Mouse (Mus musculus): ENCODE measurements at regions not wholly inside any gene's neighbourhood (a gene's known extent, or its start where the extent isn't known, plus 50 kb on each side); places are given as distances from the start of the nearest gene placed in this dataset.

DNA sequence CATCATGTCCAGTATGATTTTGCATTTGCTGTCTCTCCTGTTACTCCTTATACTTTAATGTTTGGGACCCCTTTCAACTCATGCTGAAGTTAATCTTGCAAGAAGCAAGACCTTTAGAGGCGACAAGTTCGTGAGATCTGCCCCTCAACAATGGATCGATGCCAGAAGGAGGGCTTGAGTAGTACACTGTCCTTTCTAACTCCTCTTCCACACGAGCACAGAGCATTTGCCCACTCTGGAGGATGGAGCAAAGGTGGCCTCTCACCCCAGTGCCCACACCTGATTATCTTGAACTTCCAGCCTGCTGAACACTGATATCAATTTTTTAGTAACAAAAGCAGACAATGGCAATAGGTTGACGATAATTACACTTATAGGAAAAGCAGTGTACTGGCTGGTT, 448.1 kb downstream of the Adgrl2 start:
- TF ChIP-seq CTCF (IDR thresholded peaks at IDR 0.05; ENCODE audit: borderline replicate concordance, insufficient read depth, low read length) (no peak), POLR2A (IDR thresholded peaks at IDR 0.05; ENCODE audit: low read depth, low read length) (no peak)

Data from embryonic fibroblast, embryonic 13.5 days (primary cell).